Mouse (Mus musculus) left cerebral cortex, postnatal 25 days (tissue): ENCODE measurements around the gene Mybl2. TPM values are rescaled to one million over a fixed set of nuclear protein-coding genes. Genes with fewer than 3 reads are reported as not detected.

ENCODE experiments used
- DNase-seq, 2 experiments: peaks; one replicate each; pipeline ENCODE4 v3.0.0; 2022; ENCODE audit warnings: low spot score in 2 of 2, mixed read lengths in 1 of 2
- intact Hi-C: fragments of 180-260 bp; cut with DNase I; formaldehyde crosslinking; loops from one replicate; pipeline ENCODE4 v1.15.1; 2025
- microRNA-seq, 2 experiments: library from miRNA; unstranded; fragments of <30 nt; microRNA quantifications; one replicate each; pipeline ENCODE4 v1.2.0; 2022
- total RNA-seq, 2 experiments: library from RNA; stranded (reverse); gene quantifications; 2 replicates each; pipeline ENCODE4 v1.2.3; 2021

The Mybl2 gene
- total RNA-seq, 2 experiments from 2014 or later: 1.1 to 1.4 TPM

DNA sequence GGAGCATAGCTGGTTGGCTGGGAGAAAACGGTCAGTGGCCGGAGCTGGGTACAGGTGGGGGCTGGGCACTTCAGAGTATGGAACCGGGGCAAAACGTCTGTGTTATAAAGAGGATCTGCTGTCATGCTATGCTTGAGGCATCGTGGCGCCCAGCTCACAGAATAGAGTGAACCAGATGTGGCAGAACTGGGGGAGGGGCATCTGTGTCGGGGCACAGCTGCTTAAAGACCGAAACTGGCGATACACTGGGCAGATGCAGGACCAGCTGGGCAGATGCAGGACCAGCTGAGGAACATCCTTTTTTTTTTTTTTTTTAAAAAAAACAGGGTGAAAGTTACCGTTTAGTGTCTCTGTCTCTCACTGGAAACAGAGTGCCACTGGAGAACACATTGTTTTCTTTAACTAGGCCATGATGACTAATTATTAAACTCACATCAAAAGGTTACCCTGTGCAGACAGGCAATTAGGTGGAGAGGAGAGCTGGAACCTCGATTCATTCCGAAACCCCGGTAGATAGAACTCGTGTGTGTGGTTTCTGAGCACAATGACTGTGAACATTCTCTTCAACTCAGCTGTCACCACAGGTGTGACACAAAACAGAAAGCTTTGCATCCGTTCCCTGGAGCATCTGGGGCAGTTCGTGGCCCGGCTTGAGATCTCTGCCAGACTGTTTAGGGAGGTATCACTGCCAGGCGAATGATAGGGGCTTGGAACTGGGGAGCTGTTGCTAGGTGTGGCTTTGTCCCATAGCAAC lies 48.6 kb downstream of the Mybl2 start:
- intact Hi-C loops: loop anchor here (5.0 kb wide), 2 partner anchors 99 to 299 kb away; partner anchors contain the start of gene Tox2
- DNase-seq: no peak

DNA sequence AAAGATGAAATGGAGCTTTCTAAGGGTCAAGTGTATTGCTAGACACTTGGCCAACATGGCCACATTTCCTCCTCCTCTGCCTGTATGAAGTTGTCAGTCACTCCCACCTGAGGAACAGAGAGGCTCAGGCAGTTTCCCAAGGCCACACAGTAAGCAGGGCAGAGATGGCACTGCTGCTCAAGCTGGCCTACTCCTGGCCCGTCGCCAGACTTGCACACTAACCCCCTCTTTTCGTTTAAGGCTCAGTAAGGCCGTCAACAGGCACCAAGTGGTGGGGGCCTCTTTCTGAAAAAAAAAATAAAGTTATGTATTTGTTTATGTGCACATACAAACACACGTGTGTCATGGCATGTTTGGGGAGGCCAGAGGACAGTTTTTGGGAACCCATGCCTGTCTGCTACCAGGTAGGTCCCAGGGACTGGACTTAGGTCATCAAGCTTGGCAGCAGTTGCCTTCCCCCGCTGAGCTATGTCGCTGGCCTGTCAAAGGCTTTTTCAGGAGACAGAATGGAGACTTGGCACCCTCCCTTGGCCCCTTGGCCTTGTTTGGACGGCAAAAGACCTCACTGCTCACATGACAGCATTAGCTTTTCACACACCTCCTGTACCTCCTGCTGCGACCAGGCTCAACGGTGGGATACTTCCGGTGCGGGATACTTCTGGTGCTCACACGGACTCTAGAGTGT lies 49.7 kb downstream of the Mybl2 start:
- DNase-seq: no peak
- intact Hi-C loops: loop anchor here (5.0 kb wide), 2 partner anchors 98 to 298 kb away; partner anchors contain the start of gene Tox2

DNA sequence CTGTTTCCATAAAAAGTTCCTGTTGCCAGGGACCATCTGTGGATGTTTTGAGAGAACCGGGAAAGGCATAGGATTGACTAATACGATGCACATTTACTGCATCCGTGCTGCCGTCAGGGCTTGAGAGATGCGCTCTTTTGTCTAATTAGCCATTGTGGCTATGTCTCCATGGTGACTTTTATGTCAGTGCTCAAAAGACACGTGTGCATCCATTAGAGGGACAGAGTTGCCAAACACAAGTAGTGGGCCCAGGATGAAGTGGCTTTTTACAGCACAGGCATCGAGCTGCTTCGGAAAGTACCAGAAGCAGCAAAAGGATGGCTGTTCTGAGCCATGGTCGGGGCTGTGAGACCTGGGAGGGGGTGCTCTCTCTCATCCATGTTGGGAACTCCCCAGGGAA lies 53.9 kb downstream of the Mybl2 start:
- no peak for DNase-seq
- intact Hi-C loops: no loop called here

DNA sequence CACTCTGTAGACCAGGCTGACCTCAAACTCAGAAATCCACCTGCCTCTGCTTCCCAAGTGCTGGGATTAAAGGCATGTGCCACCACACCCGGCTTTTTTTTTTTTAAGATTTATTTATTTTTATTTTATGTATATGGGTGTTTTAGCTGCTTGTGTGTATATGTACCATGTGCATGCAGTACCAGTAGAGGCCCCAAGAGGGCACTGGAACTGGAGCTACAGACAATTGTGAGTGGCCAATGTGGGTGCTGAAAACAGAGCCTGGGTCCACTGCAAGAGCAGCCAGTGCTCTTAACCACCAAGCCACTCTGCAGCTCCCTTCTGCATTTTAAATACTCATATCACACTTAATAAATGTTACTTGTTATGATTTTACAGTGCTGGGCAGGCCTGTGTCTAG lies 56.2 kb downstream of the Mybl2 start:
- intact Hi-C loops: no loop called here
- DNase-seq: no peak

DNA sequence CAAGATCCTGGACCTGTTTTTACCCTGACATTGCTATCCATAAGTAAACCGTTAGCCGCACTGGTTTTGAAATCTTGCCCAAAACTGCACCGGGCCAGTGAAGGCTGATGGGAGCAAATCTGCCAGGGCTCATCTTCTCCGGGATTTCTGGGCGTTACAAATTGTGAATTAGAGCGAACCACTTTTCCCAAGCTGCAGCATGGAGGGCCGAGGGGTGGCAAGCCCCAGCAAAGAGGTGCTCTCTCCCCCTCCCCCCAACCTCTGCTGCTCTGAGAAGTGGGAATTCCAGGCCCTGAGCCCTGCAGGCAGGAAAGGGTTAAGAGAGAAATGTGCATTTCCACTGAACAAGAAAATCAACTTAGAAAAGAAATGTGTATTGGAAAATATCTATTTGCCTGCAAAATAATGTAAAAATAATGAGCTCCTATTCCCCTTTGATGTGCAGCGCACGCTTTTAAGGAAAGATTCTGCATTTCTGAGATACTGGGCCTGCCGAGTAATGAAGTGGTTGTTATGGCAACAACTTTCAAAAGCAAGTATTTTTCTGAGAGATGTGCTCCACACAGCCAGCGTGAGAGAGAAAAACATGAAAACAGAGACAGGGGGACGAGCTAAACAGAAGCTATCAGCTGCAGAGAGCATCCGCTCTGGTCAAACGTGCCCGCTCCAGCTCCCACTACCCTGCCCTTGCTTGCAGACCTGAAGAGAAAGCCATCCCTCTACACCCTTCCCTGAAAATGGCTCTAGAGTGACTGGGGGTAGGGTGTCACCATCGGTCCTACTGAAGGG lies 57.1 kb downstream of the Mybl2 start:
- intact Hi-C loops: no loop called here
- DNase-seq: peak; percentile 31 to 52

DNA sequence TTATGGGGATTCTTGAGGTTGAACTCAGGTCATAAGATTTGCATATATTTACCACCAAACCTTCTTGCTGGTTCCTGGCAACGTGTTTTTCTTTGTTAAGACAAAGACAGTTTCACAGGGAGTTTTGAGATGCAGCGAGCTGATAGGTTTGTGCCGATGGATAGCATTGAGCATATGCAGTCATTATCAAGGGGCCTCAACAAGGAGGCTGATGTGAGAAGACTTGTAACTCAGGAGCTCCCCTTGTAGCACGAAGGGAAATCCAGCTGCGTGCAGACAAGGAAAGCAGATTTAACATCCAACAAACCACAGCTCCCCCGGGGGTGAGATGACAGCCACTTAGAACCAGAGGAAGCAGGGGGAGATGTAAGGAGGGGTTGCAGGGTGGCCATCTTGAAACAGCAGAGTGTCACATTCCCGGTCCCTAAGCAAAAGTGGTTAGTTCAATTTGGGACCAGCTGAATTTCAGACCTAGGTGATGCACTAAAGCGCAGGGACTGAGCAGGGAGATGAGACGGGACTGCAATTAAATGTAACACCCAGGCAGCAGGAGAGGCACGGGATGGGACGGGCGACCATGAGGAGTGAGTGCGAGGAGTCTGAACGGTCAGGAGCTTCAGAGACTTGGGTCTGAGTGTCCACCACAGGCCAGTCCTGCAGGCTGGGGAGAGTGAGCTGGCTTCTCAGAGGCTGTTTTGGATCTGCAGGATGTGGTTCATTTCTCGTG lies 66.3 kb downstream of the Mybl2 start:
- intact Hi-C loops: no loop called here
- DNase-seq: no peak

DNA sequence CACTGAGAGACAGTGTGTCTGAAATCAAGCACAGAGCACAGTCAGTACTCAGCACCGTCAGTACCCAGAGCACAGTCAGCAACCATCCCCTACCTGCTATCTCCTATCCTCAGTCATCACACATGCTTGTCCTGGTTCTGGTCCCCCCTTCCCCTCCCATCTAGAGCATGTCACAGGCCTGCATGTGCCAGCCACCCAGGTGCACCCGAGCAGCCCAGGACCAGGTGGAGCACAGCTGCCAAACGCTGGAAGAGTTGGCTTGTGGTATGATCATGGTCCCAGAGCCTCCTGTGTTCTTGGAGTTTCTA lies 66.8 kb downstream of the Mybl2 start:
- DNase-seq: no peak
- intact Hi-C loops: no loop called here

DNA sequence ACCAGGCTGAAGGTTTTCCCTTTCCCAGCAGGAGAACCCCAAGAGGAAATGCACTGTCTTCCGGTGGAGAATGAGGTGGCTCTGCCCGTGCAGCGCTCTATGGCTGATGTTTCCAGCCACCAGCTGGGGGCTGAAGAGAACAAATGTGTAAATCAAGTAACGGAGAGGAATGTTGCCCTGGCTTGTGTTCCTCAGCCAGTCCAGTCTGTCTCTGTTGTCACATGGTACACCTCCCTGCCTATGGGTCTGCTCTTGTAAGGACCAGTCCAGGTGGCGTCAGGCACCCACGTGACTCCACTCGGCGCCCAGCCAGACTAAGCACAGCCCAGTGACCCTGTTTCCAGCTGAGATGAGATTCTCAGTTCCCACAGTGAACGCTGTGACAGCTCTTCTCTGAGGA lies 67.8 kb downstream of the Mybl2 start:
- peak in 1 of 2 experiments; percentile 23 for DNase-seq
- intact Hi-C loops: no loop called here

DNA sequence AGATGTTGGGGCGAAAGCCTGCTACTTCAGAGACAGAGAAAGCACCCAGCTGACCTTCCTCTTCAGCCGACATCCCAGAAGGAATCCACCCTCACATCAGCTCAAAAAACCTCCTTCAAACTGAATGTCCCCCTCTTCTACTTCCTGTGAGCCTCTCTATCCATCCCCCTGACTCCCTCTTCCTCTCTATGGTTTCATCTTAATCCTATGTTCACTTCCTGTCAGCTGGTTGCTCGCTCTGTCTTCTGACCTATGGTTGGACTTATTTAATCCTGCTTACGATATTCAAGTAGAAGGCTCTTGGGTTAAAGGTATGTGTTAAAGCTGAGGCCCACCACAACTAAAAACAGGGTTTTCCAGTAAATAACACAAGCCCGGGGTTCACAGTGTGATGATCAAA lies 69.0 kb downstream of the Mybl2 start:
- DNase-seq: no peak
- intact Hi-C loops: no loop called here

DNA sequence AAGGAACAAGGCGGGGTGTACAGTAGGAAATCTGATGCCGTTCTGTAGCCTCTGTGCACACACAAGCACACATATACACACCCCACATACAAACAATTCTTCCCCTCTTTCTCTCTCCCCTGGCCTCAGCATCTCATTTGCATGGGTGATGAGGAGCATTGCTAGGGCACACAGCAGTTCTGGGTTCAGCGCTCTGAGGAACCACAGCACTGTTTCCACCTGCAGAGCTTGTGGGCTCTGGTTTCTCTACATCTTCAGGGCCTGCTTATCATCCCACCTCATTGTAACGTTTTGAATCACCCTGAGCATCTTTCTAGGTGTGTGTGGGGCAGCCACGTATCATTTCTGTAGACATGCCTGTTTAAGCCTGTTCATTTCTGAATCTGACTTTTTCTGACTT lies 76.3 kb downstream of the Mybl2 start:
- intact Hi-C loops: no loop called here
- no peak for DNase-seq

DNA sequence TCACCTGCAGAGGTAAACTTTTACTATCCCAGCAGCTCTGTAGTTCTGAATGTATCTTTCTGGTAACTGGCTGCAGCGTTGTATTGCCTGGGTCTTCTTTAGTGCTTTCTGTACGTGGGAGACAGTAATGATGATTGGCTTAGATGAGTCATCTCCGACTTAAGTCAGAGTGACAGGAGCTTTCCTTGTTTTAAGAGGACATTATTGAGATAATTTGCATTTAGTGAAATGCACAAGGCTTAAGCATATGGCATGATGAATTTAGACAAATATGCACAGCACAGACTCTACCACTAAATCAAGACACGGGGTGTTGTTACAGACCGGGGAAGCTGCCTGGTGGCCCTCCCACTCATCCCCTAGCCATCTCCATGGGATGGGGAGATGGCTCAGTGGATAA lies 77.8 kb downstream of the Mybl2 start:
- peak in 1 of 2 experiments; percentile 67 for DNase-seq
- intact Hi-C loops: no loop called here

Small RNAs within 50 kb of the gene (microRNA-seq; reads per million reads assigned to microRNA genes)
- gene Gm22174: 0 reads per million in 2 experiments
- 0 to 0.34 reads per million in 2 experiments for gene Mir7003

Other genes starting within 250 kb of the Mybl2 start
- gene Srsf6, start 123.2 kb upstream of the Mybl2 start, total RNA-seq: 100 to 1,000 TPM in 1 of 2 experiments, 10 to 100 TPM in 1; 99.0 to 105 TPM
- gene L3mbtl1, start 111.2 kb upstream of the Mybl2 start, total RNA-seq: 10 to 100 TPM; 19.1 to 23.6 TPM
- gene Sgk2, start 67.4 kb upstream of the Mybl2 start, total RNA-seq: 1 to 10 TPM in 1 of 2 experiments, under 1 TPM in 1; 0.76 to 1.1 TPM
- 10 to 100 TPM; 31.2 to 33.9 TPM for gene Ift52, start 37.3 kb upstream of the Mybl2 start, total RNA-seq
- gene Gtsf1l, start 33.2 kb downstream of the Mybl2 start, total RNA-seq: not detected
- 10 to 100 TPM; 24.6 to 27.5 TPM for gene Tox2, start 148.4 kb downstream of the Mybl2 start, total RNA-seq